Mouse (Mus musculus): ENCODE measurements at regions not wholly inside any gene's neighbourhood (a gene's known extent, or its start where the extent isn't known, plus 50 kb on each side); places are given as distances from the start of the nearest gene placed in this dataset.

DNA sequence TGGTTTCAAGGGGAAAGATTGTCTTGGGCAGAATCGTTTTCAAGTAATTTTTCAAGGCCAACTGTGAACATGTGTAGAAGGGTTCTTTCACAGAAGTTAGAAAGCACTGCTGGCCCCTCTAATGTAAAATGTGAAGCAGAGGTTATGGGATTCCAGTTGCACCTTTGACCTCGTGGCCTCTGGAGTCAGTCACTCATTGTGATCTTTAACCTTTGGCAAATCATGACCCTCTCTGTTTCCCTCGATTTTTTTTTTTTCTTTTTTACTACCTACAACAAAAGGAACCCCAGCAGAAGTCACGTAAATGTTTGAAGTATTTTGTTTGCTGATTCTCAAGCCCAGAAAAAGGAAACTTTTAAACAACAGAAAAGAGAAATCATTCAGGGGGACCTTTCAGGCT, 234.8 kb upstream of the Gpc5 start:
- no peak for DNase-seq (ENCODE audit: extremely low read depth, low read depth, low spot score)

DNA sequence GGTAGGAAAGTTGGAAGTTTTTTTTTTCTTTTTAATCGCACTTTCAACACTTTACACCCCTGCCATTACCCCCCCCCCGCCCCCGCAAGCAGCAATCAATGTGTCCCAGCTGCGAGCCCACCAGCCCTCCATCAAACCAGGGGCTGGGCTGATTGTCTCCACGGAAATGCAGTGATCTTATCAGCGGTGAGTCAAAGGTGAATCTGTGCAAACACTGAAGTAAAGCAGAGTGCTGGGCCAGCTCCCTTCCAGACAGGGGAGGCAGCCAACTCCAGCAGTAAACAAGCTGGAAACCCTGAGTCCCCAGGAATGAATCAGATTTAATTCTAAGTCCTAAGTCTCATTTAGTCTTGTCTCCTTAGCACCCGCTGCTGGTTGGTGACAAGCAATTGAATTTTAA, 234.3 kb upstream of the Gpc5 start:
- no peak for DNase-seq (ENCODE audit: extremely low read depth, low read depth, low spot score)

DNA sequence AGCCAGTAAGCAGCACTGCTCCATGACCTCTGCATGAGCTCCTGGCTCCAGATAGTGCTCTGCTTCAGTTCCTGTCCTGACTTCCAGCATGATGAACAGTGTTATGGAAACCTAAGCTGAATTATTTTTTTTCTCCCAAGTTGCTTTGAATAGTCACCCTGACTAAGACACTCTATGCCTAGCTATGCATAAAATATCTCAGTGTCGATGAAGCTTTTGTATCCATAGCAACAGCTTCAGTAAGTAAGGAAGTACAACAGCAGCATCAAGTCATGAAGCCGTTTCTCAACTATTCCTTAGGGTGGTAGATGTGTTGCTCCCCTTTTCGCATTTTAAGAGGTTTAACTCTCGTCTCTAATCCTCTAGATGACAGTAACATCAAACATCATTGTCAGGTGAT, 228.4 kb upstream of the Gpc5 start:
- no peak for DNase-seq (ENCODE audit: extremely low read depth, low read depth, low spot score)

DNA sequence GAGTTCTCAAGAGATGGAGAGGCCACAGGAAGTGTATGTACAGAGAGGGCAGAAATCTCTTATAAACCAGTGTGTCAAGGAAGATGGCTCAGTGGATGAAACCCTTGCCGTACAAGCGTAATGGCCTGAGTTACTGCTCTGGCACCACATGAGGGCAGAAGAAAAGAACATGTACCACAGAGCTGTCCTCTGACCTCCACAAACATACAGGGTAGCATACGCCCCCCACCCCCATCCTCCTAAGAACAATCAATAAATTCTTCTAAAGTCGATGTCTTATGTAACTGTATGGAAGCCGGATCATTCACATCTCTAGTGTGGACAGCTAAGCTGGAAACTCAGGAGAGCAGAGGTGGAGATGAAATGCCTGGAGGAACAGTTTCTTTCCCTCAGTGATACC, 227.9 kb upstream of the Gpc5 start:
- no peak for DNase-seq (ENCODE audit: extremely low read depth, low read depth, low spot score)

DNA sequence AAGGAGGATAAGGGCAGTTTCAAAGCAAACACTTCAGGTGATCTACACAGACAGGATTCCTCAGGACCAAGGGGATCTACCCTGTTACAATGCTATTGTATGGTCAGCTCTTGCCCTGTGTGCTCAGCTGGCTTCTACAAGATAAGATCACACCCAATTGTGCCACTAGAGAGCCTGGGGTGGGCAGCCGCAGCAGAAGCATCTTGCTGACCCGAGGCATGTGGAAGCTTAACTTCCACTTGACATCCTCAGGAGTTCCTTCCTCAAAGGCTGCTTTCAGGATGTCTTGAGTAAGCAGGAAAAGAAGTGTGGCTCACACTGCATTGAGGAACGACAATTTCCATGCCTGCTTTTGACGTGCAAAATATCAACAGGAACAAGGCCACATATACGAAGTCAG, 222.8 kb upstream of the Gpc5 start:
- no peak for DNase-seq (ENCODE audit: extremely low read depth, low read depth, low spot score)

DNA sequence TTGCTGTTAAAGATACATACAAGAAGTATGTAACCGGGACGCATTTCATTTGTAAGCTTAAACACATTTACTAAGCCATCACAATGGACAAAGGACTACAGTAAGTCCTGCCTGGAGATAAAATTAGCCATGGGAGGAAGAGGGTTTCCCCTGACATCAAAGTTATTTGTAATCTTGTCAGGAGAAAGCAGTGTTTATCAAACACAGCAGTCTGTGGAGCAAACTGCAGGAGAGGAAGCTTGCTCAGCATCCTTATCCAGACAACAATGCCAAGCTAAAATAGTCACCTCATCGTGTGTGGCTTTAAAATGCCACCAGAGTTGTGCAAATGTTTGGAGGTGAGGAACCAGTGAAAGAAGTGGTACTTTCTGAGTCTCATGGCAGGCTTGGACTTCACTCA, 216.9 kb upstream of the Gpc5 start:
- DNase-seq (ENCODE audit: extremely low read depth, low read depth, low spot score), result no peak

DNA sequence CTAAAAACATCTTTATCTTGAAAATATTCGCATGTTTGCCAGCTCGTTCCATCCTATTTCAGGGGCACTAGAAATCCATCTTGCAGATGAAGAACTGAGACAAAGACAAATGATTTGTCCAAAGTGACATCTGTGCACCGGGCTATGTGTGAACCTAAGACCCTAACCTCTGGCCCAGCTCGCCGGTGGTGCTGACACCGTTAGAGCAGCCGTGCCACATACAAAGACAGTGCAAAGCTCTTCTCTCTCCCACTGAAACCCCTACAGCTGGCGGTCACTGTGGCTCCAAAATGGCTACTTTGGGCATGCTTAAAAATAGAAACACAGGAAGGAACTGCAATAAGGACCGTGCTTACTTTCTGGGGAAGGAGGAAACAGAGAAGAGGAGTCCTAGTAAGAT, 215.6 kb upstream of the Gpc5 start:
- DNase-seq (ENCODE audit: extremely low read depth, low read depth, low spot score), result no peak

DNA sequence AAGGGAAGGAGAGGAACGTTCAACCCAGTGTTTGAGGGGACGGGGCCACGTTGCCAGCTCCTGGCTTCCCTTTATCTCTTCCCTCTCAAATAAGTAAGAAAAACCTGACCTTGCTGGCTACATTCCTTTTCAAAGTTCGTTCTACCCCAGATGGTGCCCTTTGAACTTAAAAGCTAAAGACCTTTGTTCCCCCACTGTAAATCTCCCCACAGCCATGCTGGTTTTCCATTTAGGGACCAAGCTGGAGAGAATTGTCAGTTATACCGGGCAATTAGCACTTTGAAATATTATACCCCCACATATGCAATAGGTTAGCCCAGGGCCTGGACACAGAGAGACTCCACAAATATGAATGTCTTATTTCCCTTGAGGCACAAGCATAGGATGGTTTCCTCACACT, 214.5 kb upstream of the Gpc5 start:
- no peak for DNase-seq (ENCODE audit: extremely low read depth, low read depth, low spot score)

DNA sequence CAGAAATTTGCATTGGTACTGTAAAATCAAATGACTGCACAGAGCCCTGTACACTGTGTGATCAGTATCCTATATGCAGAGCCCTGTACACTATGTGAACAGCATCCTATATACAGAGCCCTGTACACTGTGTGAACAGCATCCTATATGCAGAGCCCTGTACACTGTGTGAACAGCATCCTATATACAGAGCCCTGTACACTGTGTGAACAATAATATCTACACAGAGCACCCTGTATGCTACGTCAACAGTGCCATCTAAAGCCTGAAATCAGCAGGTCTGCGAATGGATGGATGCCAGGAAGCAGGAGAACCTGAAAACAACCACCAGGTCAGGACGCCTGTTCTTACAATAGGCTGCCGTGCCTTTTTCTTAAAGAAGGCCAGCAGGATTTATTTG, 211.7 kb upstream of the Gpc5 start:
- no peak for DNase-seq (ENCODE audit: extremely low read depth, low read depth, low spot score)

DNA sequence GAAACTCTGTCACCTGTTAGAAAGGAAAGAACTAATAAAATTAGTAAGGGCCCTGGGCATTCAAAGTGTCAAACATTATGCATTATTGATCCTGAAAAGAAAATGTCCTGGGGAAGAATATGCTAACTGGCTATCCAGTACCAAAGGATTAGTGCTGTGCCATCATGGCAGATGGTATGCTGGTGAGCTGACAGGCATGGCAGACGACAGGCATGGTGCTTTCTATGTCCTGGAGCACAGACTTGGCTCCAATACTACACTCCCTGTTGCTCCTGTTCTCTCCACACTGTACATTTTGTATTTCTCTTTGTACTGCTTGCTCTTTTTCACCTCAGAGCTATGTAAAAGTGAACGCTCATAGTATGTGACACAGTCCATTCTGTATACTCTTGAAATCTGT, 187.9 kb upstream of the Gpc5 start:
- DNase-seq (ENCODE audit: extremely low read depth, low read depth, low spot score), result no peak

DNA sequence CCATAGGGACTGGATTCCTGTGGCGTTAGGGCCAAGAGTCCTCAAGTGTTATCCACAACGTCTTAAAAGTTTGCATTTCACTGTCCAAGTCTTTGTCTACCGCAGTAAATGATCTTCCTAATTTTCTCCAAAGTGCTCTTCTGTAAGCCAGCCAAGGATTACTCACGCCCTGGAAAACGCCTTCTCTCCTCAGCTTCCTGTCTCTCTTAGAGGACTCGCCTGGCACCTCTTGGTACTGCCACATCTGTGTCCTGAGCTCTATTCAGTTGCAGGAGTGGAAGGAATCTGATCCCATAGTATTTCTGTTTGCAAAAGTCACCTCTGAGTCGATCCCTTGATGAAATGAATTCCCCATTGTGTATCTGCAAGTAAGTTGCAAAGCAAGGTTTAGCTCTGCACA, 179.7 kb upstream of the Gpc5 start:
- DNase-seq (ENCODE audit: extremely low read depth, low read depth, low spot score), result no peak

DNA sequence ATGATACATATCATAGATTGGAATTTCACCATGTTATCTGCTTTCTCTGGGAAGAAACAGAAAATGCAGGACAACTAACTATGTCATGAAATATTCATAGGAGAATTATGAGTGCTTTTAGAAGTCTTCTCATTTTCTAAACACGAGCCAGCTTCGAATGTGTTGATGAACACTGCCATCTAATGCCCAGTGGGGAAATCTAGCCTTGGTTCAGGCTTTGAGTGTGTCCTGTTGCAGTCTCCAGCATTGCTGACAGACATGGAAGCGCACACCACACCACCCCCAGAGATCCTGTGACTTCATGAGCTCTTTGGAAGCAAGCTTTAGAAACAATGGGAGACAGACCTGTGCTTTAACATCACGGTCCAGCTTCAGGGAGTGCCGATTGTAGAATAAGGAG, 178.8 kb upstream of the Gpc5 start:
- DNase-seq (ENCODE audit: extremely low read depth, low read depth, low spot score), result no peak

DNA sequence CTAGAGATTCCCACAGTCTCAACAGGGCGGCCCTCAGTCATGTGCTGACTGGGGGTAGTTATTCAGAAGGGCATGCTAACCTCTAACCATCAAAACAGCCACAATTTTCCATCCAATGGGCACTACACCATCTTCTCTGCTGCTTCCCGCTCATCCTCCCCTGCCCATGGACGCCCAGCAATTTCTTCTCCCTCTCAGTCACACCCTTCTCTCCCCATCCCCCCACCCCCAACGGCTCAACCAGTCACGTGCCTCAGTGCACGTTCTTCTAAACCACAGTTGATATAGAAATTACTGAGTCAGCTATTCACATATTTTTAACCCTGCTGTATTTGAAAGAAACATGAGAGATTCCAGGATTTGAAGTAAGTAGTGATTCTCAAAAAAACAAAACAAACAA, 146.3 kb upstream of the Gpc5 start:
- no peak for DNase-seq (ENCODE audit: extremely low read depth, low read depth, low spot score)

DNA sequence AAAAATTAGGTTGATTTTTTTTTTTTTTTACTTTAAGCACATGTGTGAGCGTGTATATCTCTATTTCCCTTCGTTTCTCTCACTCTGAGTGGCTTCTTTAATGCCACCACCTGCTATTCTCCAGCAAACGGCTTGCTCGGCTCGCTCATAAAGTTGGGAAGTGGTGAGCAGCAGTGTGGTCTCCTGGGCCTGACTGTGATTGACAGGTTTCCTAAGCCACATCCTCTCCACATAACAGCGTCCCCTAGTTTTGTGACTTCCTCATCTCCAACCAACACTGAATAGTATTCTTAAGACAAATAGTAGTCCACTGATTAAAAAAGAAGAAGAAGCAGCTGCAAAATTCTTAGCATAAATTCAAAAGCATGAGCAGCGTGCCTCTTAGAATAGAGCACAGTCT, 145.7 kb upstream of the Gpc5 start:
- no peak for DNase-seq (ENCODE audit: extremely low read depth, low read depth, low spot score)

DNA sequence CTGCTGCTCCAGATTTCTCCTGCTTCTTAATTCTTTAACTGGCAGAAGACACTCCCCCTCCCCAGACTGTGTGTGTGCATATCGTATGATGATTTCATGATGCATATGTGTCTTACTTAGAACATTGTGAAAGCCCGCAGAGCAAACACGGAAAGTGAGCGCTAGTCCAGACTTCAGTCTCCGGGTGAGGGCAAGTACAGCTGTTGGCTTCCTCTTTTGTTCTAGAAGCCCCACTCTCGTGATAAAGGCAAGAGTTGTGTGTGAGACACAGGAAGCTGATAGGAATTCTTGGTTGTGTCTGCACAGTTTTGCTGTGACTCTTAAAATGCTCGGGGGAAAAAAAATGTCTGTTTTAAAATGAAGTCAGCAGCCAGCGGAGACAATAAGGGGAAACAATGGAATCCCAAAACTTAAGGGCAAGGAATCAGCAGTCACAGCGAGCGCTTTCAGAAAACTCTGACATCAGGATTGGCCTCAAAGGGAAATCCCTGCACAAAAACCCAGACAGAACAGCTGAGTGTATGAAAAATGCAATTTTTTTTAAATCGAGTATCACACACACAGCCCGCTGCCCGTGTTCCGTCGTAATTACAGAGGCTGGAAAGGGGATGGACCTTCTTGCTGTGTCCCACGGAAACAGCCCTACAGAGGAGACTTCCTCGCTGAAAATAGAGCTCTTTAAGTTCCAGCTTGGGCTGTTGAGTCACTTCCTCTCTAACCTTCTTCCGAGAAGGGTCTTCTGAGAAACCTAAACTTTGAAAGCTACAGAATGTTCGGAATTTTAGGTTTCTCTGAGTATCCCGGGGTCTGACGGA, 143.5 kb upstream of the Gpc5 start:
- no peak for DNase-seq (ENCODE audit: extremely low read depth, low read depth, low spot score)

DNA sequence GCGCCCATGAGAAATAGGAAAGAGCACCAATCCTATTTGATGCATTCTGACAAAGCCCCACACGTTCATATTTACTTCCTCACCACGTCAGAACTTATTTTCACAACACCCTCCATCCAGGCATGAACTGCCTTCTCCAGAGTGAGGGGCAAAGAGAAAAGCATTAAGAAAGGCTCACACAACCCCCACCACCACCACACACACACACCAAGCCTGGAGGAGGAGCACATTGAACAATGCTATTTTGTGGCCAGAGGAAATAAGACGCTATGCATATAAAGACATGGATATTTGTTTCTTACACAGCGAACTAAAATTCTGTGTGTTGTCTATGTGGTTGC, 142.9 kb upstream of the Gpc5 start:
- DNase-seq (ENCODE audit: extremely low read depth, low read depth, low spot score), result no peak

DNA sequence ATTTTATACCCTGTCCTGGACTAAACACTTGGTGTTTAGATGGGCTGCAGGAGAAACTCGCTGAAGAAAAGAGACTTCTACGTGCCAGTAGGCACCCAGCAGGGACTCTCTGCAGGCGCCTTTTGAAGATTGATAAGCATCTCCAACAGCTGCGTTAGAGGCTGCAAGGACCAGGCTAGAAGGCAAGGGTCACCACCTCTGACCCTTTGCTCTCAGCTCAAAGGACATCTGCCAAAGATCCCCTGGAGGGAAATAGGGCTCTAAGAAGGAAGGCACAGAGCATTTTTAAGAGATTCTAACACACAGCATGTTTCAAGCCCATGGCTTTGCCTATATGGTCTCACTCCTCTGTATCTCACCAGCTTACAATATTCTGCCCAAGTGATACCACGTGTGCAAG, 139.7 kb upstream of the Gpc5 start:
- DNase-seq (ENCODE audit: extremely low read depth, low read depth, low spot score), result no peak

DNA sequence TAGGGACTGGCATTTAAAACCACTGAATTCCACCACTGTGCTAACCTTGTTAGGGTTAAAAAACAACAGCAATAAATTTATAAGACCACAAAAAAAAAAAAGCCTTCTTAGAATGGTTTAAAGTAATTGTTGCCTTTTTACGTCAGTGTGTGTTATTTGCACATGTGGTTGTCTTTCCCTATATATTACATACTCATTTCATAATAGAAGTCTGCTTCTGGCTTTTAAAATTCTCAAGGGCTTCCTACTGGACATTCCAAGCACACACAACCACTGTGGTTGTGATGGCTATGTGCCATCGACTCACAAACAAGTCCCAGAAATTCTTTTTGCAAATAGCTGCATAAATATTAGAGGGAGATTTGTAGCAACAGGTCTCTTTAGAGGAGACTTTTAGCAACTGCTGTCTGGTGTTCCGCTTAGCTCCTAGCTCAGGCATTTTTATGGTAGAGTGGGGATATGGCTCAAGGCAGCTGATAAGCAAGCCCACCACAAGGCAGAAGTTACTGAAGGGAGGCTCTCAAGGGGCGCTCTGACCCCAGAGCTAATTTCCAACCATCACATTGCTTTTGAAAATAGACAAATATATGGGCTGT, 138.8 kb upstream of the Gpc5 start:
- no peak for DNase-seq (ENCODE audit: extremely low read depth, low read depth, low spot score)

DNA sequence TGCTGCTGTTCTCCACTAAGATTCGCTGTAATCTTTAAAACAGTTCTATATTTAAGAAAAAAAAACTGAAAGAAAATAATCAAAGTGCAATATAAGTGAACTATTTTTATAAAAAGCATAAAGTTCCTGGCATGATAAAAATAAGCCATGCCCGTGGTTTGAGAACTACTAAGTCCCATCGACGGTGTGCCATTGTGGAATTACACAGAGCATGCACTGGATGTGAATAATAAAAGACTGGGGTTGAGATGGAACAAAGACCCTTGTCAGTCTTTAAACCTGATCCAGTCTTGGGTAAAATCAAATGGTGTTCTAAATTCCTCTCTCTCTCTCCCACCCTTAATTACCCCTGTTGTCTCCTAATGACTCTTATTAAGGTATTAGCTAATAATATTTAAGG, 137.7 kb upstream of the Gpc5 start:
- DNase-seq (ENCODE audit: extremely low read depth, low read depth, low spot score), result no peak

DNA sequence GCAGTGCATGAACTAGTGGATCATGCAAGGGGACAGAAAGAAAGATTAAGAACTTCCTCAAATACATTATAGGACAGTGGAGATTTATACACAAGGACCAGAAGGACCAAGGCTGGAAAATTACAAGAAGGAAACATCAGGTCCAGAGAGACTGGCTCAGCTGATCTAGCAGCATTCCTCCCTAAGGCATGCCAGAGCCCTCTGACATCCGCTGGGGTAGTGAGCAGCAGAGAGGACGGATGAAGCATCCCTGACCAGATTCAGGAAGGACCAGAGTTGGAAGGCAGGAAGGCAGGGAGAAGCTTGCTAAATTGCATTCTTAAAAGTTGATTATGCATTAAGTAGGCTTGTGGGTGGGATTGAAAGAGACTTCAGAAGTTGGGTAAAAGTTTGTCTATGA, 136.4 kb upstream of the Gpc5 start:
- DNase-seq (ENCODE audit: extremely low read depth, low read depth, low spot score), result no peak

DNA sequence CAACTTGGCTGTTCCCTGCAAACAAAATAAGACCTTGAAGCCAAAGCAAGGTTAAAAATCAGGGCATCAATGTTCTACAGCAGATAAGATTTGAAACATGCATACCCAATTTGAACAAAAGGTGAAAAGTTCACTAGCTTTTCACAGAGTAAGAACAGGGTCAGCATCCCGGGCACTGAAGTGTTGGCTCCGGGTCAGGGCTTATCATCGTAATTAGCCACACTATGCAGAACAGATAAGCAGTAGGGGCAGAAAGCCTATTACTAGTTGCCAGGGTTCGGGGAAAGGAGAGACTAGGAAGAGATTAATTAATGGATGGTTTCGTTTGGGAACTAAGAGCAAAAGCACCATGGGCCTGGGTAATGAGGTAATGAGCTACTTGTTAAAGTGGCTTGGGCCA, 131.7 kb upstream of the Gpc5 start:
- no peak for DNase-seq (ENCODE audit: extremely low read depth, low read depth, low spot score)

DNA sequence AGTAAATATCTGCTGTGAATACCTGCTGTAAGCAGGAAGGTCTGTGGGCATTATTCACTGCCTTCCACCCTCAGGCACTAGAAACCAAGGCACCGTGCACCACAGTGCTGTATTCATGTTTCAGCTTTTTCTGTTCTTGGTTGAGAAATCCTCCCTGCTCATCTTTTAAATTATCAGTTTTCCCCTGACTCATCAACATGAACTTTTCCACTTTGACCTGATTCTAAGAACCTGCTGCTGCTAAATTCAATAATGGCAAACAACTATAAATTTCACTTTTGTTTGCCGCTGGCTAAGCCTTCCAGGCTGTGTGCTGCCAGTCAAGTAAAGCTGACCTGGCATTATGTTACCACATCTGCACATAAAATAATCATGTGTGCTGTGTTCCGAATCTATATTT, 126.1 kb upstream of the Gpc5 start:
- no peak for DNase-seq (ENCODE audit: extremely low read depth, low read depth, low spot score)

DNA sequence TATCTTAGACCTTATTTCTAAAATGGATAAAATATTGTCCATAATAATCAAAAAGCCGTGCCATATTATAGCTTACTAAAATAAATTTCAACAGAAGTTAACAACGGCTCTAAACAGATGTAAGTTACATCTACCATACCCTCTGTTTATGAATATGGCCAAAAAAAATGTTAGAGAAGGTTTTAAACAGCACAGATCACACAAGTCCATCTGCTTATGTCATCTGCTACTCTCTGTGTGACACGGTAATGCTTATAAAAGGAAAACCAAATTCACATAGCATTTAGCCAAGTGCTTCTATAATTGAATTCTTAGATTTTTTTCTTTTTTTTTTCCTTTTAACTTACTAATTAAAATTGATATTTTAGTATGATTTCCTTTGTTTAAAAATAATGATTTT, 123.0 kb upstream of the Gpc5 start:
- DNase-seq (ENCODE audit: extremely low read depth, low read depth, low spot score), result no peak
